Mouse (Mus musculus) skeletal muscle tissue, adult 2 months (tissue): Measurements from ENCODE around the gene Ttll11.

ENCODE experiments used
- DNase-seq: peaks from one replicate; pipeline ENCODE4 v3.0.0-alpha.2; 2012; ENCODE audit warnings: low read depth, low spot score

The Ttll11 gene

DNA sequence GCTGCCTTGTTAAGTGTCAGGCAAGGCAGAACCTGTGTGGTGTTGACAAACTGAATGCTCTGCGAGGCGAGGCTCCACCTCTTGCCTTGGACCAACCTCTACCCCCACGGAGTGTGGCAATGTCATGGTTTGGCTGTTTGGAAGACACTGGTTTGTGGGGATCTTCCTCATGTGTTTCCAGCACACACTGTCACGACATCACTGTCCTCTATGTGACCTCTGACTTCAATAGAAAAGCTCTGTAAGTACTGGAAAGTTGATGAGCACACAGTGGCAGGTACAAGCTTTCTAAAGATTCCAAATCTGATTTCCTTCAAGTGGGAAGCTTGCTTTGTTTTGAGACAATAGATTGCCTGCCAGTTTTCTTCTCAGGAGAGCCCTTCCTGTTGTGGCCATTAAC is 126.7 kb downstream of the Ttll11 start:
- DNase-seq, result no peak

DNA sequence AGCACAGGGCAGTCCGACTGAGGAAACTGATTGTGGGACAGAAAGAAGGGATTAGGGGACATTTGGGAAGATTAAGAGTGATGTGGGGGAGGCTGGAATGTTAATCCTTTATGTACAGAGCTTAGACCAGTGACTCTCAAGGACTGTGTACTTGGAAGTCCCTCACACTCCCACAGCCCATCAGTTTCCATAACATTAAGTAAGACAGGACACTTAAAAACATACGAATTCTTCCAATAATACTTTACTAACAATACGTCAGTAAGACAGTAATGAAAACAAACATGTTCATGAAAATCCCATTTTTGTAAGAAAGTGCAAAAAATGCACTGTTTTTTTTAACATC is 127.6 kb downstream of the Ttll11 start:
- DNase-seq, result no peak

DNA sequence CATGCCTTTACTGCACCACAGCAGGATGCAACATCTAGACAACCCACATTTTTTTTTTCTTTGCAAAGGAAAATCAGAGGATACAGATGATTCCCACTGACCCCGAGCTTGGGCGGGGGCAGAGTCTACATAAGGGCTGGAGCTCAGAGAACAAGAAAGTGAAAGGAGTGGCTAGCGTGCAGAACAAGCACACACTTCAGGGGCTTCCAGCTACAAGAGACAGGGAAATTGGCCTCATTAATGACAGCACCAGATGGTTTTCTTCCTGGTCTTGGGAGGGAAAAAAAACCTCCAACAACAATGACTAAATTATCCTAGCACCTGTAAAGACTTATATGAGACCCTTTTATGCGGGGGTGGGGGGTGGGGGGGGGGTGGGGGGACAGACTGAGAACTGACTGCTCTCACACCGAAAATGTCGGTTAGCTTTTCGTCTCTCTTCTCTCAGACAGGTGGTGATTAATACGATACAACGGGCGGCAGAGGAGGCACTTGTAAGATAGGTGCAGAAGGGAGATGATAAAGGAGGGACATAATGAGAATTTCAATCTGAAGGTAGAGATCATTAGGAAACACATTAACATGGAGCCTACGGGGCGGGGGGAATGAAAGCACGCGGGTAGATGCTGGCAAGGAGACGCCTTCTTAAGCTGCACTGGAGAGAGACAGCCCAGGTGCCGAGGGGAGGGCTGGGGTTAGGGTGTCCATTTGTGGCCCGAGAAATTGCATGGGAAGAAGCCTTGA is 128.1 kb downstream of the Ttll11 start:
- no peak for DNase-seq

DNA sequence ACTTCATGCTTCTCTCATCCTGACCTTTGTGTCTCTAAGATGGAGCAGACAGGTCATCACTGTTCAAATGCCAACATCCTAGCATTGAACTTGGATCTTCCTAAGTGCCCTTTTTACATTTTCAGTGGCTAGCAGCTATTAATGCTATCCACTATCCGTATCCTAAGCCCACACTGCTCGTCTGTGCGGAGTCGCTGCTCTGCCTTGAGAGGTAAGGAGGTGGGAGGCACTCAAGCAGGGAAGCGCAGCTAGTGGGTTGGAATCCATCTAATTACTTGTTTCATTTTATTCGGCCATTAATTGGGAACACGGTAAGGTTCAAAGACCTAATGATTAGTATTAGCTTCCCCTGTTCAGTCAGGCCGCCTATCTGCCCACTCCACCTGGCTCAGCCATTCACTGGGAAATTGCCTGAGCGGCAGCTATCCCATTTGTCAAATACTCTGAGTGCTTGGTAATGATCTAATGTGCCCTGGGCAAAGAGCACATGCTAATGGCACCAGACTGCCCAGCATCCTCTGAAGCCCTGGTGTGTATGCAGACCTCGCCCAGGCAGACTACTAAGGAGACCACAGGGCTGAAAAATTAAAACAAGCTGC is 130.0 kb downstream of the Ttll11 start:
- no peak for DNase-seq

DNA sequence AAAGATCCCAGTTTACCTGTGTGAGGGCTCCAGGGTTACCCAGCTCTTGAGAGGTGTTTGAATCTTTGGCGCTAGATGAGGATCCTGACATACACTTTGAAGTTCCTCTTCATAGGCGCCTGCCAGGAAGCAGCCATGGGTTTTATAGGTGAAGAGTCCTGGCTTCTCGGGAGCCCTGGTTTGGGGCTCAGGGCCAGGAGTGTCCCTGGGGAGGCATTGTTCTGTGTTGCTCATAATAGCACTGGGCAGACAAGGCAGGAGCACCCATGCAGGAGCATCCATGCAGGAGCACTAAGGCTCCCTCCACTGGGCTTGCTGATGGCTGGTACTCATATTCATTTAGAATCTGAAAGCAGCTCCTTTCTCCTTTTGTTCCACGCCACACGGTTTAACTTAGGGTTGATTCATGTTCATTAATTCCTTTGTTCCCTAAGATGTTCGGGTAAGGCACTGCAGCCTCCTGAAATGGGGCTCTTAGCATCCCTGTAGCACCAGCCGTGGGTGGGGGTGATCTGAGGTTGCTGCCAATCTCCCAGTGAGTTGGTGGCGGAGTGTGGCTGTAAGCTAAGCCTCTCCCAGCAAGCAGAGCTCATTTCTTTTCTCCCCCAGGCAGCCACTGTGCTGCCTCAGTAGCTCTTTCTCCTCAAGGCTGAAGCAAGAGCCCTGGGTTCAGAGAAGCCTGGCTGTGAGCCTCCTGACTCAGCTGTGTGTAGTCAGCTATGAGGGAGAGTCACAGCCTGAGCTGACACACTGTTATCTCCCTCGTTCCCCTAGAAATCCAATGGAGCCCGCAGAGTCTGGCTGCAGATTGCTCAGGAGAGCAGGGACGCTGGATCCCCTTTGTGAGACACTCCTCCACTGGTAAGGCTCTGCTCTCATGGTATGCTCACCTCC is 133.9 kb downstream of the Ttll11 start:
- DNase-seq, result no peak

DNA sequence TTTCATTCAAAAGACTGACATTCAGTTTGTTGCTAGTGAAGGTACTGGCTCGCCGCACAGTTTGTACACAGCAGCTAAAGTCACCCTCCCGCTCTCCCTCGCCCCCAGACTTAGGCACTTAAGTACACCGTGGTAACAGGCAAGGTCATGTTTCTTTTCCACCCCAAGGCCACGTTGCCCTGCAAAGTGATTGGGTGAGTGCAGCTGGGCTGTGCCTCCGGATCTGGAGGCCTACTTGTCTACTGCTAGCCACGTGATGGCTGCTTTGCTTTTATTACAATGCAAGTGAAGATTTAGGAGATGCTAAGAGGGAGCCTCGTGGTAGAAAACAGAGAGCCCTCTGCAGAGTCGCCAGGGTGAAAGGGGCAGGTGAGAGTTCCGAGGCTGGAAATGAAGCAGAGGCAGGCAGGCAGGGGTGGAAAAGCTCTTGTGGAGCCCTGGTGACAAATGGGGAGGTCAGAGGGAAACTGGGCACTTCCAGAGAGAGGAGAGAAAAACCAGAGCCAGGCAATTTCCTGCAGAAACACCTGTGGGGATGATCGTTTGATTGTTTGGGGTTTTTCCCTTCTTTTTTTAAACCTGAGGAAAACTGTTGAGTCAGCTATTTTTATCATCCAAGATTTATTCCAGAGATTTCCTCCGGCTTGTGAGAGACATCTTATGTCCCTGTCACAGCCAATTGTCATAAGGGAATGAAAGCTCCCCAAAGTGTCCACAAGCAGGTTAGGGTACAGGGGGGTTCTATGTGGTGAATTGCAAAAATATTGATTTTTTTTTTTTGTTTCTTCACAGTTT is 135.6 kb downstream of the Ttll11 start:
- DNase-seq, result no peak

DNA sequence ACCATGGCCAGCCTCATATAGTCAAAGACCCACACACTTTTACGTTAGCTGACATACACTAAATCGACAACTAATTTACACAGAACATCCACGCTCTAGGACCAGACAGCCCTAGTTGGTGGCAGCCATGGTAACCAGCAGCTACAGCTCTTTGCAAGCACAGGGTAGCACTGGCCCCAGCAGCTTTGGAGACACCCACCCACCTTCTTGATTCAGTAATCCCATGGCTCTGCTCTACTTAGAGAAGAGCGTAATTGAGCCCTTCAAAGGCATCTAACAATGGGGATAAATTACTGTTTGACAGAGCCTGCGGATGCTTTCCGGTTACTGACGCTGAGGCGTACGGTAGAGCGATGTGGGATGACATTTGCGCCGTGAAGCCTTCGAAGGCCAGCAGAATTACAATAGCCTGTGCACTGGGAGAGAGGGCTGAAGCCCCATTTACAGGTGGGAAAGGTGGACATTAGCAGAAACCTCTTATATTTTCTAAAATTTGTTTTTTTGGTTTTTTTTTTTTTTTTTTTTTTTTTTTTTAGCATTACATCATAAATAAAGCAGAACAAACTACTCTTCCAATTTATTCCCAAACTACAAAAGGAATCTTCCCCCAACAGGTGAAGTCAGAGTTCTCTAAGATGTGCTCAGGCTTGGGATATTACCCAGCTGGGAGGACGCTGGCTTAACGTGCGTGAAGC is 136.8 kb downstream of the Ttll11 start:
- no peak for DNase-seq

DNA sequence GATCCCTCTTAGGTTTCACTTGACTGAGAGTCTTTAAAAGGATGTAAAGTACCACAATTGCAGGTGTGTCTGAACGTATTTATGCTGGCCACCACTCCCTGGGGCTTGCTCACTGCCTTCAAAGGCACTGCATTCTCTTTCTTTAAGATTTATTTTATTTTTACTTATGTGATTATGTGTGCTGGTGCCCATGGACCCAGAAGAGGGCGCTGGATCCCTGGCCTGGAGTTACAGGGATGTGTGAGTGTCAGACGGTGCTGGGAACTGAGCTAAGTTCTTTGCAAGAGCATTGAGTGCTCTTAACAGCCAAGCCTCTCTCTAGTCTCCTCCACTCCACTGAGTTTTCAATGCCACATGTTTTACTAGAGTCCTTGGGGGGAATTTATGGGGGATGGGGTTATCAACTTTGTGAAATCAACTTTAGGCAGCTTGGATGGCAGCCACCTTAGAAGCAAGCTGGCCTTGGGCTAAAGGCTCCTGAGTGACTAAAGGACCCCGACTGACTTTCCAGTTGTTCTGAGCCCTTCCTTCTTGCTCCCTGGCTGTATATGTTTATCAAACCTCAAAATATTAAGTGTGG is 137.8 kb downstream of the Ttll11 start:
- no peak for DNase-seq

DNA sequence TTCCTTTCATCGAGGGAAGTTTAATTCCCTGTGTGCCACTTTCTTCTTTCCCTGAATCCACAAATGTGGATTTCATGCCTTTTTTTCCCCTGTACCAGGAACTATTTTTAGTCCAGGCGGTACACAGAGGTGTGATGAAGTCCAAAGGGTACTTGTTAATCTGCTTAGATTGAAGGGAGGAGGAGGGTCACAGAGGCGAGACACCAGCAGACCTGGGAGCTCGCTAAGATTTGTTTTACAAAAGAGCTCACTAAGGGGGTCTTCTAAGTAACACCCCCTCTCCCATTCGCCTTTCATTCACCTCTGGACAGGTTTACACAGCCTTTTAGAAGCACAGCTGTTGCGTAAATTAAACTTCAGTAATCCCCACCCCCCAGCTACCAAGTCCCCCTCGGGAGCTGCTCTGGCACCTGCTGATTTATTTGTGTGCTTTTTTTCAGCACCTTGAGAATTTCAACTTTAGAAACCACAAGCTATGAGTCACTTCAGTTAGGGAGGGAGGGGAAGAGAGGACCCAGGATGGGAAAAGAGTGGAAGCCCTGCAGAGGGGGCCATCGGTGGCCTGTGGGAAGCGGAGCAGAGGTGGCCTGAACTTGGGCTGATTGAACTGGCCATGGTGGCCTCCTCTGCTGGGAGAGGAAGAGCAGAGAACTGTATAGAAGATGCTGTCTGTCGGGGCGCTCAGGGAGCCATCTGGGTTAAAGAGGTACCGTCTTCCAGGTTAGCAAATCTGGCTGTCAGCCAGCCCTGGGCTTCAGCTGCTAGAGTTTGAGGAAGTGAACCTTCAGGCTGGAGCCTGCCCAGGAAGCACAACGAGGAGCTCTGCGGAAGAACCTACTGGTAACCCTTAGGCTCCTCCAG is 138.5 kb downstream of the Ttll11 start:
- DNase-seq, result peak; percentile 38

DNA sequence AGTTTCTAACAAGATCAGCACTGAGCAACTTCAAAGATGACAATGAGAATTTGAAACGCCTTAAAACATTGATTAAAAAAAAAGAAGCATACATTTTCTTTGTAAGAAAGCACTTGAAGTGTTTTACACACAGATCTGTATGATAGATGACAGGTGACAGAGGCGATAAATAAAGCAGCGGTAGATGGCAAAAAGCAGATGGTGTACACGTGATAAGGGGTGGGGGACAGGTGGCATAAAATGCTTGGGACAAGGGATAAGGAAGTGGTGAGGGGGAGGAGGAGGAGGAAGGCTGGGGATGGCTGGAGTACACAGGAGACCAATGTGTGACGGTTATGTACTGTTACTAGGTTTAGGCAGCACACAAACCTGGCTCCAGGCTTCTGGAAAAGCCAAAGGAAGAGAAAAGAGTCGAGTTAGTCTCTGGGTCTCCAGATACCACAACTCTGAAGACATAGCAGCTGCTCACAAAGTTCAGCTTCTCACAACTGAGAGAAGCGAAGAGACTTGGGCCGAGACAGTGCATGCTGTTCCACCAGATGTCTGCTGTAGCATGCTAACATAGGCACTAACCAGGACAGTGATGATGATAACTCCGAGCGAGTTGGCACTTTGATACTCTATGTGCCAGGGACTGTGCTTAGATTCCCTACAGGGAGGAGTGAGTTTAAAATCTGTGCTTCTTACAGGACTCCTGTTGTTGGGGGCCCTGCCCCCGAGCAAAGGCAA is 140.8 kb downstream of the Ttll11 start:
- no peak for DNase-seq

DNA sequence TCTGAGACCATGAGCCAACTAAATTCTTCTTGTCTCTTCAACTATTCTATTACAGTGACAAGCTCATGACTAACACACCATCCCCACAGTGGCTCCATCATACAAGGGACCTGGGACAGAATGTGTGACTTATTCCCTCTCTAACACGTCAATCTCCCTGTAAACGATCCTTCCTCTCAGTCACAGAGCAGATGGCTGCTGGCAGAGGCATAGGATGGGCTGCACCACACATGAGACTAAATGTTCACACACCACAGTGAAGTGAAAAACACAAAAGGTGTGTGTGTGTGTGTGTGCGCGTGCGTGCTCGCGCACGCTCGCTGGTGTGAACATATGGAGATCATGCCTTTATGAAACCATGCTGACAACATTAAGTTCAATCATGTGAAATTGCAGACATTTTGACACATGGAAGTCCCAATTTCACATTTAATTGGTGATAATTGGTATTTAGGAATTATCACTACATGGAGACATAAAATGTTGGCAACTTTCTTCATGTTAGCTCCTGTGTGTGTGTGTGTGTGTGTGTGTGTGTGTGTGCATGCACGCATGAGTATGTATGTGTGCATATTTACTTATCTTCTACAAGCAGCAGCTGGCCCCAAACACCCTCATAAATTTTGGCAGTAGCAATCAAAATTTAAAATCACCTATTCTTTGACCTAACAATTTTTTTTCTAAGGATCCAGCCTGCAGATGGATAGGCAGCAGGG is 145.4 kb downstream of the Ttll11 start:
- no peak for DNase-seq

DNA sequence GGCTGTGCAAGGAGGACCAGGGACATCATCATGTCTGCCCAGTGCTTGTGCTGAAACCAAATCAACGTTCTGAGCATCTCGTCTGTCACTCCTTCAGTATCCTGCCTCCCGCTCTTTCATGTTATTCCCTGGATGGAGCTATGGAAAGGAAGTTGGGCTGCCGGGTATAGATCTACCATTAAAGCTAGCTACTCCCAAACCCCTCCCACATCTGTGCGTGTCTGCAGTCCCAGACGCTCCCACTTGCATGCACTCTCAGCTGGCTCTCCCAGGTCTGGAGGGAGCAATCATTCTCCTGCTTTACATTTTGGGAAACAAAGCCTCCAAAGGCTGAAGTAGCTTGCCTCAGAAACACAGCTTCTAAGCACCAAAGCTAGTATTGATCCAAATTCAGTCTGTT is 146.2 kb downstream of the Ttll11 start:
- DNase-seq, result no peak

DNA sequence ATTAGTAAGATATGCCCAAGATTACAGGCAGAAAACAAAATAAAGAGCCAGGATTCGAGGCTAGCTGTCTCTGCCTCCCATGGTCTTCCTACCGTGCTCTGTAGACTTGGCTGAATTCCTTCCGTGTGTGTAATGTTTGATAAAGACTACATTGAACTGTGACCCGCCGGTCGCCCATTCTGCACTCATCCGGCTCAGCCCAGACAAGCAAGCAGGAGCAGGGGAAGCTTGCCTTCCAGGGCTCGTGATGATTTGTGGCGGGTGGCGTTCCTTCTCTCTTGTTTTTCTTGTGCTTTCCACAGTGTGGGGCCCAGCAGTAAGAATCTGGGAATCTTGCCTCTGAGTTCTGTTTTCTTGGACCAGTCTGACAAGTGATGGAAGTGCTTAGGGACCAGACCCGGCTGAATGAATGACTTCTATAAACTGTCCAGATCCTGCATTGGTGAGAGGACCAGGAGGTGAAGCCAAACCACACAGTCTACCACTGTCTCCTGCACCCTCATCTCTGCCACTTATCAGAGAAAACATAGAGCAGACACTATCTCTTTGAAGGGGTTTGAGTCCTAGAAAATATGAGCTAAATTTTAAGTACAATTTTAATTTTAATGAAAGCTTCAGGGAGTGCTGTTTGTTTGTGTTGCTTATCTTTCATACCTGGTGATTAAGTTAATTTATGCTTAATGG is 146.8 kb downstream of the Ttll11 start:
- no peak for DNase-seq

DNA sequence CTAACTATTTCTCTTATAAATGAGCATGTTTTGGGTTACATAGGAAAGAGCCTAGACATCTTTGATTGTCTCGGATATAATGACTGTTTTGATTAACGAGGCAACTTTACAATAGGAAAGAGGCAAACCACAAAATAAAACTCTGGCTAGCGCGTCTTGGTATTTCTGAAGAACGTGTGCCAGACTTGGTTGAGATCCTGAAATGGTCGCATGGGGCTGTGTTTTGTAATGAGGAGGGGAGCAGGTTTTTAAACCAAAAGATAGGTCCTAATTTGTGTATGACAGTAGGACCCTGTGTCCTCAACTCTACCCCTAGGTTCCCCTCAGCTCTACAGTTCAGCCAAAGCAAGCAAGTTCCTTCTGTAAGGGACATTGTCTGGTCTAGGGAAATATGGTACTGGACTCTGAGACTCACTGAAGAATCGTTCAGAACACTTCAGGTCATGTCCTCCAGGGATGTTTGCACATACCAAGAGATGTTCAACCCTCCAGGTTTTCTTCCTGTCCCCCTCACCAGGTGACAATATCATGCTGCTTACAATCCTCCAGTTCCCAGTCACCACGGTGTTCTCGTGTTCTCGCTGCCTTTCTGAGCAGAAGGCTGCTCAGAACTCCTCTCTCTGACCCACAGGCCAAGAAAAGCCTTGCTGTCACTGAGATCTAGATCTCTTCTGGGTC is 147.7 kb downstream of the Ttll11 start:
- DNase-seq, result no peak

DNA sequence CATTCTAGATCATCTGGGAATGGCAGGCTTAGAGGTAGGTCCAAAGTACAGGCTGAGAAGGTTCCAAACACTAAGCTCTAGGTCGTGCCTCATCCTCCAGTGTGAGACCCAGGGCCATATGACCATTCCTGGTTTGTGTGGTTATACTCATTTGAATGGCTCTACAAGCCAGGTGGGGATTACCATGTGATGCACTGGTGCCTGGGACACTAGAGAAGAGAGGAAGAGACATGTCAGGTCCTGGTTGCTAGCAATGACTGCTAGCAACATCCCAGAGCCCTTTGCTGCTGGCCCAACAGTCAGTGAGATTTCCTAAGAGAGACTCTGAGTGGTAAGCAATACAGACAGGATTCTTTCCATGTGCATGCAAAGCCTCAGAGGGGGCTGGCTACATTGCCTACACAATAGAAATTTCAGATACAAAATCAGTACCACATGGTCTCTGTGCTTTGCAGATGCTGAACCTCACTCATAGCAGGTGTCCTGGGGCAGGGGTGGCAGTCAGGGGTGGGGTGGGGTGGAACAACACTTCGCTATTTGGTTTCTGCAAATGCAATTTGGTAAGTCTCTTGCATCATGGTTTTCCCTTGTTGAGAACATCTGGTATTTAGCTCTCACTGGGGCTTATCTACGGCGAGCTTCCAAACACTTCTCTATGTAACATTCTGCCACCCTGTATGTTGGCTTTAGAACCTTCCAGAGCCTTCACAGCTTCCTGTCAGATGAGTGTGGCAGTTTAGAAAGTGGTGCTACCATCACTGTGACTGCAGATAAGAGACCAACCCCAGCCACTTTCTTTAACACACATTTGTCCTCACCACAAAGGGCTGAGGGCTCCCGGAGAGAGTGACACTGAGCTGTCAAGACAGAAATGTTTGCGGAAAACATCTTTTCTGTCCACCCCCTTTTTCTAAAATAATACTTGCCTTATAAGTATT is 148.5 kb downstream of the Ttll11 start:
- no peak for DNase-seq

DNA sequence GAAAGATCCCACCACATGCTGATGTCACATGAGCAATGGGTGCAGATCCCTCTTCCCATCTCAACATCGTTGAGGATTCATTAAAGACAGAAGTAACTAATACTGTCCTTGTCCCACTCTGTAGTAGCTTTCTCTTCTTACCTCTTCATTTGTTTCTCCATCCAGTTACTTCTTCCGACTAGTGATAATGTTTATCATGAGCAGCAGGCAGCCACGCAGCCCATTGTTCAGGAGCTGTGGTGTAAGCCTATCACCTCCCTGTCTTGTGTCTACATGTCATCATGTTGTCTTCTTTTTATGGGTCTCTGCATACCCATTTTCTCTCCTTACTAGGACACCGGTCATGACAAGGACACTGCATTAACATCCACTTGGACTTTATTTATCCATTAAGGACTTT is 150.6 kb downstream of the Ttll11 start:
- no peak for DNase-seq
